20 mouse cellular contexts compared by ENCODE assay signal in genomic region chr9:13697869-13698268, GRCm38 (mm10). TPM values are rescaled to one million over a fixed set of nuclear protein-coding genes. Genes with fewer than 3 reads are reported as not detected.
DNase-seq lines count a peak whose midpoint lies in the region; ATAC-seq and TF ChIP-seq lines count a peak whose summit lies in the region.
"Had no signal": no experiment of that assay in that cellular context is flagged by ENCODE, and none has a peak within 500 bp of the region (broad histone marks: within the 10 kb centered on the region; RNA-seq: fewer than 3 reads in every experiment).

No protein-coding gene starts in this region.

- 50% methylated on average over 4 of the region's 4 CpGs for WGBS in midbrain, embryonic 12.5 days
- 50% methylated on average over 4 of the region's 4 CpGs for WGBS in midbrain, embryonic 15.5 days
- 82% methylated on average over 4 of the region's 4 CpGs for WGBS in embryonic facial prominence, embryonic 11.5 days
- WGBS in small intestine, adult 2 months, result 88% methylated on average over 4 of the region's 4 CpGs

- no peak overlapping the region for H3K9ac ChIP-seq in midbrain, embryonic 12.5 days (replicated peaks)
- no peak overlapping the region for H3K9ac ChIP-seq in midbrain, embryonic 15.5 days
- H3K9ac ChIP-seq in embryonic facial prominence, embryonic 11.5 days (replicated peaks; ENCODE audit: low read length), result no peak overlapping the region
- H3K9ac ChIP-seq: heart, embryonic 12.5 days; stomach, embryonic 15.5 days had no signal

- no peak for TF ChIP-seq CTCF in small intestine, adult 2 months (IDR thresholded peaks at IDR 0.05; ENCODE audit: extremely low read depth, insufficient read length, insufficient replicate concordance, low read depth, low read length)

- peak; percentile 71 for ATAC-seq in midbrain, embryonic 12.5 days (ENCODE audit: low FRiP score, low read depth)
- no peak for ATAC-seq in midbrain, embryonic 15.5 days (replicated peaks)
- ATAC-seq in embryonic facial prominence, embryonic 11.5 days (replicated peaks; ENCODE audit: insufficient number of reproducible peaks, low FRiP score, low TSS enrichment, low read depth), result peak; percentile 67; the same call in 1 of the 2 replicates
- ATAC-seq: inflammation-experienced regulatory T-cells, adult 6 months had no signal

- 0 out of 2 replicates have a peak, but pooled peaks cover 2% of the 10 kb centered on the region for H3K36me3 ChIP-seq in midbrain, embryonic 12.5 days
- no peaks in the 10 kb centered on the region for H3K36me3 ChIP-seq in midbrain, embryonic 15.5 days (replicated peaks)
- H3K36me3 ChIP-seq in embryonic facial prominence, embryonic 11.5 days (replicated peaks; ENCODE audit: control insufficient read depth, insufficient read depth, low read depth, low read length), result no peaks in the 10 kb centered on the region
- H3K36me3 ChIP-seq in small intestine, adult 2 months (ENCODE audit: control insufficient read depth, insufficient read depth, low read length), result no peaks in the 10 kb centered on the region
- H3K36me3 ChIP-seq: stomach, embryonic 15.5 days had no signal

- H3K4me2 ChIP-seq in midbrain, embryonic 12.5 days (replicated peaks), result no peak overlapping the region
- no peak overlapping the region for H3K4me2 ChIP-seq in midbrain, embryonic 15.5 days
- H3K4me2 ChIP-seq in embryonic facial prominence, embryonic 11.5 days (ENCODE audit: low read depth, low read length), result no peak overlapping the region
- H3K4me2 ChIP-seq: heart, embryonic 12.5 days; stomach, embryonic 15.5 days had no signal

- H3K27me3 ChIP-seq in midbrain, embryonic 12.5 days, result no peaks in the 10 kb centered on the region
- H3K27me3 ChIP-seq in midbrain, embryonic 15.5 days (replicated peaks), result no peaks in the 10 kb centered on the region
- no peaks in the 10 kb centered on the region for H3K27me3 ChIP-seq in embryonic facial prominence, embryonic 11.5 days (ENCODE audit: control insufficient read depth, insufficient read depth, low read length)
- no peaks in the 10 kb centered on the region for H3K27me3 ChIP-seq in small intestine, adult 2 months (ENCODE audit: control insufficient read depth, insufficient read depth, low read length)
- H3K27me3 ChIP-seq: heart, embryonic 12.5 days; Patski; stomach, embryonic 15.5 days had no signal

- H3K27ac ChIP-seq in midbrain, embryonic 12.5 days (replicated peaks), result peak overlapping the region; percentile 35
- H3K27ac ChIP-seq in midbrain, embryonic 15.5 days, result no peak overlapping the region
- H3K27ac ChIP-seq in embryonic facial prominence, embryonic 11.5 days (replicated peaks; ENCODE audit: low read depth, low read length), result no peak overlapping the region
- H3K27ac ChIP-seq in small intestine, adult 2 months (ENCODE audit: insufficient read depth, low read depth, low read length), result peak overlapping the region; percentile 45; the same call in 1 of the 2 replicates
- H3K27ac ChIP-seq: layer of hippocampus, adult 2 months had no signal

- DNase-seq in heart, adult 11 months, result peak; percentile 70
- DNase-seq in heart, postnatal 25 days (ENCODE audit: low spot score), result no peak
- no peak for DNase-seq in embryonic facial prominence, embryonic 11.5 days (ENCODE audit: low spot score)
- no peak for DNase-seq in left cerebral cortex, postnatal 10 days (ENCODE audit: extremely low spot score in 1 of 2, low spot score in 2 of 2)
- DNase-seq: adrenal gland, postnatal 10 days; cerebellum, adult 9-11 months; heart, postnatal 14 days; kidney, adult 8-10 months; kidney, postnatal 14 days; liver; lung, postnatal 14 days; right cerebral cortex, postnatal 14 days had no signal

- intact Hi-C loops in heart, postnatal 25 days (cut with DNase I), result no loop called here
- intact Hi-C loops in left cerebral cortex, postnatal 10 days (cut with DNase I), result no loop called here

- no peak overlapping the region for H3K4me3 ChIP-seq in midbrain, embryonic 12.5 days
- H3K4me3 ChIP-seq in midbrain, embryonic 15.5 days, result no peak overlapping the region
- H3K4me3 ChIP-seq in embryonic facial prominence, embryonic 11.5 days (ENCODE audit: low read depth, low read length), result no peak overlapping the region
- no peak overlapping the region for H3K4me3 ChIP-seq in small intestine, adult 2 months (ENCODE audit: low read depth, low read length)
- H3K4me3 ChIP-seq: heart, embryonic 12.5 days; layer of hippocampus, adult 2 months; stomach, embryonic 15.5 days had no signal

- H3K9me3 ChIP-seq in midbrain, embryonic 12.5 days, result no peaks in the 10 kb centered on the region
- no peaks in the 10 kb centered on the region for H3K9me3 ChIP-seq in midbrain, embryonic 15.5 days
- H3K9me3 ChIP-seq in embryonic facial prominence, embryonic 11.5 days (replicated peaks; ENCODE audit: control insufficient read depth, low read length), result no peaks in the 10 kb centered on the region
- H3K9me3 ChIP-seq: heart, embryonic 12.5 days; stomach, embryonic 15.5 days had no signal

- H3K4me1 ChIP-seq in midbrain, embryonic 12.5 days, result peaks cover 28% of the 10 kb centered on the region
- H3K4me1 ChIP-seq in midbrain, embryonic 15.5 days, result peaks cover 6% of the 10 kb centered on the region
- H3K4me1 ChIP-seq in embryonic facial prominence, embryonic 11.5 days (ENCODE audit: control insufficient read depth, insufficient read depth, low read length), result no peaks in the 10 kb centered on the region
- H3K4me1 ChIP-seq in small intestine, adult 2 months (ENCODE audit: control insufficient read depth, insufficient read depth, insufficient read length, low read length), result no peaks in the 10 kb centered on the region
- H3K4me1 ChIP-seq: stomach, embryonic 15.5 days had no signal

- no peak for TF ChIP-seq POLR2A in small intestine, adult 2 months (IDR thresholded peaks at IDR 0.05; ENCODE audit: low read depth, low read length)

RNA-seq across cellular contexts. Expression of gene Mtmr2, which starts 50.3 kb away (rescaled TPM):
- total RNA-seq in heart, postnatal 25 days (2021), result 10 to 100 TPM; 23.3 to 25.3 TPM
- polyA plus RNA-seq in midbrain, embryonic 12.5 days (2016; fragmentation: Nextera tagmentation; extraction: Ambion mirVana), result 75.5 and 80.1 TPM in 2 replicates
- 53.2 and 54.6 TPM in 2 replicates for polyA plus RNA-seq in midbrain, embryonic 15.5 days (2015; fragmentation: Nextera tagmentation; extraction: Ambion mirVana)
- 89.5 and 90.1 TPM in 2 replicates for polyA plus RNA-seq in embryonic facial prominence, embryonic 11.5 days (2014; fragmentation: Nextera tagmentation; extraction: Ambion mirVana)
- polyA plus RNA-seq in small intestine, adult 2 months (2012; rRNA removed), result 7.5 and 26.6 TPM in 2 replicates
- total RNA-seq in left cerebral cortex, postnatal 10 days (2021), result 10 to 100 TPM; 42.9 to 44.4 TPM

Comparison
In these comparisons a context has a peak if more than half of its experiments do, and no peak if none do; other contexts are left out.
1. H3K27ac ChIP-seq: peak in midbrain, embryonic 12.5 days (single experiment) and small intestine, adult 2 months (single experiment); none in midbrain, embryonic 15.5 days (single experiment) and embryonic facial prominence, embryonic 11.5 days (single experiment).